Mouse (Mus musculus) v-Abl transformed pro-B cells (cell line): ENCODE data around the gene Afg3l1.
"Not testable (repeated sequence)": the region's sequence is repeated elsewhere in the genome, so short reads cannot be mapped to it uniquely, and the experiment has no call there.

ENCODE experiments used
- in situ Hi-C, 2 experiments: fragments of 400-800 bp; cut with MboI; formaldehyde crosslinking; loops; one replicate each; pipeline ENCODE4 v1.15.1; 2025; ENCODE audit not compliant: unreplicated experiment in 2 of 2

Gene Afg3l1

GRCm38 (mm10) chr8:123477737-123478258 is at the start of gene Afg3l1:
Gene Afg3l1, plus strand, starts transcription at chr8:123477903.
- in situ Hi-C loops: no loop called here

- in situ Hi-C loops: loop anchor here in 1 of 2 experiments (10.0 kb wide), 1 partner anchor 64 kb away; no protein-coding TSS in a partner anchor
These were observed 49.3 kb upstream of the Afg3l1 start for GRCm38 (mm10) chr8:123428343-123428893.

GRCm38 (mm10) chr8:123428939-123429721 is 48.6 kb upstream of the Afg3l1 start:
- in situ Hi-C loops: loop anchor here in 1 of 2 experiments (10.0 kb wide), 1 partner anchor 64 kb away; no protein-coding TSS in a partner anchor

GRCm38 (mm10) chr8:123429722-123430013 is 48.0 kb upstream of the Afg3l1 start:
- in situ Hi-C loops: loop anchor here in 1 of 2 experiments (10.0 kb wide), 1 partner anchor 65 kb away; no protein-coding TSS in a partner anchor

GRCm38 (mm10) chr8:123430936-123431335 is 46.8 kb upstream of the Afg3l1 start:
- in situ Hi-C loops: not testable (repeated sequence)

GRCm38 (mm10) chr8:123431616-123432365 is 45.9 kb upstream of the Afg3l1 start:
- in situ Hi-C loops: no loop called here

- in situ Hi-C loops: no loop called here
These were observed 45.3 kb upstream of the Afg3l1 start for GRCm38 (mm10) chr8:123432381-123432780.

GRCm38 (mm10) chr8:123433241-123433974 is 44.3 kb upstream of the Afg3l1 start:
- in situ Hi-C loops: not testable (repeated sequence)

- in situ Hi-C loops: loop anchor here (5.0 kb wide), 1 partner anchor 119 kb away; no protein-coding TSS in a partner anchor
These were observed 35.9 kb upstream of the Afg3l1 start for GRCm38 (mm10) chr8:123441788-123442187.

GRCm38 (mm10) chr8:123442351-123442750 is 35.4 kb upstream of the Afg3l1 start:
- in situ Hi-C loops: loop anchor here (5.0 kb wide), 1 partner anchor 120 kb away; no protein-coding TSS in a partner anchor

GRCm38 (mm10) chr8:123442871-123443575 is 34.7 kb upstream of the Afg3l1 start:
- in situ Hi-C loops: loop anchor here (5.0 kb wide), 1 partner anchor 121 kb away; no protein-coding TSS in a partner anchor

GRCm38 (mm10) chr8:123443576-123443921 is 34.2 kb upstream of the Afg3l1 start:
- in situ Hi-C loops: loop anchor here (5.0 kb wide), 1 partner anchor 121 kb away; no protein-coding TSS in a partner anchor

- in situ Hi-C loops: loop anchor here (5.0 kb wide), 1 partner anchor 122 kb away; no protein-coding TSS in a partner anchor
These were observed 33.6 kb upstream of the Afg3l1 start for GRCm38 (mm10) chr8:123444131-123444530.

- in situ Hi-C loops: no loop called here
These were observed 31.7 kb upstream of the Afg3l1 start for GRCm38 (mm10) chr8:123445981-123446380.

GRCm38 (mm10) chr8:123446799-123447198 is 30.9 kb upstream of the Afg3l1 start:
- in situ Hi-C loops: no loop called here

- in situ Hi-C loops: no loop called here
These were observed 26.9 kb upstream of the Afg3l1 start for GRCm38 (mm10) chr8:123450783-123451182.

GRCm38 (mm10) chr8:123451747-123452146 is 26.0 kb upstream of the Afg3l1 start:
- in situ Hi-C loops: not testable (repeated sequence)

GRCm38 (mm10) chr8:123452149-123452548 is 25.6 kb upstream of the Afg3l1 start:
- in situ Hi-C loops: no loop called here

GRCm38 (mm10) chr8:123453291-123453690 is 24.4 kb upstream of the Afg3l1 start:
- in situ Hi-C loops: no loop called here

- in situ Hi-C loops: no loop called here
These were observed 23.8 kb upstream of the Afg3l1 start for GRCm38 (mm10) chr8:123453951-123454350.
